Mouse (Mus musculus) small intestine, adult 2 months (tissue): ENCODE measurements around the gene Uba5. TPM values are rescaled to one million over a fixed set of nuclear protein-coding genes. Genes with fewer than 3 reads are reported as not detected.

Source experiments
- H3K27ac ChIP-seq: fragments of 200-500 bp; 2 replicates; pipeline ENCODE4 v1.5.1; 2012; ENCODE audit warnings: low read depth, low read length, control low read depth, inconsistent platforms; ENCODE audit not compliant: insufficient read depth
- H3K27me3 ChIP-seq: fragments of 200-500 bp; 2 replicates; pipeline ENCODE4 v1.6.1; 2012; ENCODE audit warnings: mild to moderate bottlenecking, moderate library complexity, low read length, inconsistent platforms; ENCODE audit not compliant: control insufficient read depth, insufficient read depth
- H3K36me3 ChIP-seq: fragments of 200-500 bp; 2 replicates; pipeline ENCODE4 v1.6.1; 2012; ENCODE audit warnings: mild to moderate bottlenecking, low read length, control low read depth, inconsistent platforms; ENCODE audit not compliant: control insufficient read depth, insufficient read depth
- H3K4me1 ChIP-seq: fragments of 200-500 bp; 2 replicates; pipeline ENCODE4 v1.6.1; 2012; ENCODE audit warnings: low read length, inconsistent platforms, mixed read lengths; ENCODE audit not compliant: control insufficient read depth, insufficient read depth, insufficient read length
- H3K4me3 ChIP-seq: fragments of 200-500 bp; 2 replicates; pipeline ENCODE4 v1.5.1; 2012; ENCODE audit warnings: low read depth, mild to moderate bottlenecking, control low read depth, inconsistent platforms, low read length, moderate library complexity
- CTCF ChIP-seq: fragments of 200-500 bp; IDR thresholded peaks from 2 replicates; pipeline ENCODE4 v1.5.1; 2012; ENCODE audit warnings: low read depth, mild to moderate bottlenecking, control low read depth, inconsistent platforms, low read length, moderate library complexity, mixed read lengths; ENCODE audit not compliant: insufficient replicate concordance, insufficient read length; ENCODE audit errors: extremely low read depth
- POLR2A ChIP-seq: fragments of 200-500 bp; IDR thresholded peaks from 2 replicates; pipeline ENCODE4 v1.6.1; 2012; ENCODE audit warnings: low read depth, mild to moderate bottlenecking, control low read depth, inconsistent platforms, low read length, moderate library complexity
- whole genome bisulfite sequencing: fragments of 180-500 bp; shearing (Covaris S2); methylation state at CpG from one replicate; pipeline ENCODE4 v1.1.7; 2018; 5-methylcytosine and 5-hydroxymethylcytosine counted together
- polyA plus RNA-seq: library from polyadenylated mRNA; depleted of rRNA; stranded (reverse); fragments of >200 nt; gene quantifications from 2 replicates; pipeline ENCODE4 v1.2.3, GENCODE M21; 2012

Gene Uba5
- polyA plus RNA-seq, 1 experiment: 10.6 TPM

DNA sequence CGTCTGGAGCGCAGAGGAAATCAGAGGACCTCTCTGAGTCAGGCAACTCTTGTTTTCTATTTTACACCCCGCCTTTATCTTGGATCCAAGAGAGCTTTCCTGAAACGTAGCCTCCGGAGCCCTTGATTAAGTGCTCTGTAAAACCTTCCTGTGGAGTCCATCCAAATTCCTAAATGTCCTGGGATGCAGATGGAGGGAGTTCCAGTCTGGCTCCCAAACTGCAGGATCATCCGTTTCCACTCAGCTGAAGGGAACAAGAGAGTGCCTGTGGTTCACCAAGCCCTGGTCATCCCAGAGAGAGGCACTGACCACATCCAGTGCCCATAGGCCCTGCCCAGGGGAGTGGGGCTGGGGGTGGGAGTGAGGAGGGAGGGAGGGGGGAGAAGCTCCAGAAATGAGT, 39.4 kb upstream of the Uba5 start:
- Histone ChIP-seq H3K36me3 (peaks cover 24% of the 10 kb centered on the region), H3K4me1 (no peaks in the 10 kb centered on the region), H3K27ac (no peak overlapping the region), H3K27me3 (no peaks in the 10 kb centered on the region), H3K4me3 (no peak overlapping the region)
- TF ChIP-seq CTCF (no peak), POLR2A (no peak)
- 58% methylated on average over 6 of the region's 6 CpGs for WGBS

DNA sequence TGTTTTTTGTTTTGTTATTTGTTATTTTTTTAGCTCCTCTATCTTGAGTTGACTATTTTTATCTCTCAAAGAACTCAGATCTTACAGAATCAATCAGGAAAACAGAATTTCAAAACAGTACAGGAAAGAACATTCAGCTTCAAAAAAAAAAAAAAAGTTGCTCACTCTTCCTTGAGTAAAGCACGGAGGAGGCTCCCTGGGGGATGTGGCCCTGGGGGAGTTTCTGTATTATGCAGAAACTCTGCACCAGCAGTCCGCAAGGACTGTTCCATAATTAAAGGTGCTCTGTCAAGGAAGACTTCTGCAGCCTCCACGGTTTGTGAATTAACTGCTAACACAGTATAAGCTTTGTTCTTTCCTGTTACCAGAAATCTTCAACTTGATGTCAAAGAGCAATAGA, 38.5 kb upstream of the Uba5 start:
- H3K4me1 ChIP-seq: no peaks in the 10 kb centered on the region
- no peak overlapping the region for H3K27ac ChIP-seq
- H3K36me3 ChIP-seq: peaks cover 29% of the 10 kb centered on the region
- no peak for TF ChIP-seq CTCF
- no peak for TF ChIP-seq POLR2A
- H3K4me3 ChIP-seq: no peak overlapping the region
- no peaks in the 10 kb centered on the region for H3K27me3 ChIP-seq
- 73% methylated on average over 3 of the region's 3 CpGs for WGBS

DNA sequence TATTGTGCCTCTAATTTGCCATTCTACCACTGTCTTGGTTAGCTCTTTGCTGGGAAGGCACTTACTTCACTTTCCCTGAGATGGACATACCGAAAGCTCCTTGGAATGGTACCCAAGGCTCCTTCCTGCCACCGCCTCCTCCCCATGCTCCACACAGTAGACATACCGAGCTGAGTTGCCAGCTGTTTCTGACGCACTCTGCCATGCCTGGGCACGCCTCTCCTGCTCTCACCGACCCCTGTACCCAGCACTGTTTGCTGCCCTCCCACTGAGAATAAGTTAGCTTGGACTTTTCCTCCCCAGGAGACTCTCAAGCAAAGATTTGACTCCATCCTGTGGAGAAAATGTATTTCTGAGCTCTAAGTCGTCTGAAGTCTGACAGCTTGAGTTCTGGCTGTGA, 37.9 kb upstream of the Uba5 start:
- peaks cover 27% of the 10 kb centered on the region for H3K36me3 ChIP-seq
- H3K27ac ChIP-seq: no peak overlapping the region
- 67% methylated on average over 7 of the region's 7 CpGs for WGBS
- H3K27me3 ChIP-seq: no peaks in the 10 kb centered on the region
- no peaks in the 10 kb centered on the region for H3K4me1 ChIP-seq
- H3K4me3 ChIP-seq: no peak overlapping the region
- TF ChIP-seq CTCF (no peak), POLR2A (no peak)

DNA sequence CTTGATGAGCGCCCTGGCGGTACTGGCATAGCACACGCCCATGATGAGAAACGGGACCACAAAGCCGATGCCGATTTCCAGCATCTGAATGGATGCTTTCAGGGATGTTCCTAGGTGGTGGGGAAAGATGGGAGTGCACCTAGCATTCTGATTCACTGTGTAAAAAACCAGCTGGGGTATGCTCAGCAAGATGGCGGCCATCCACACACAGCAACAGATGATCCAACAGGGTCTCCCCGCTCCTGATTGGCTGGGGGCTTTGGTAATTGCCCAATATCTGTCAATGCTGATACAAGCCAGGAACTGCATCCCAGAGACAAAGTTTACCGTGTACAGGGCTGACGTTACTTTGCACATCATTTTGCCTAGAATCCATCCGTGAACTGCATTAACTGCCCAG, 36.1 kb upstream of the Uba5 start:
- Histone ChIP-seq H3K4me3 (no peak overlapping the region), H3K36me3 (peaks cover 30% of the 10 kb centered on the region), H3K27ac (no peak overlapping the region), H3K4me1 (no peaks in the 10 kb centered on the region), H3K27me3 (no peaks in the 10 kb centered on the region)
- WGBS: 91% methylated on average over 11 of the region's 11 CpGs
- no peak for TF ChIP-seq POLR2A
- TF ChIP-seq CTCF: no peak

DNA sequence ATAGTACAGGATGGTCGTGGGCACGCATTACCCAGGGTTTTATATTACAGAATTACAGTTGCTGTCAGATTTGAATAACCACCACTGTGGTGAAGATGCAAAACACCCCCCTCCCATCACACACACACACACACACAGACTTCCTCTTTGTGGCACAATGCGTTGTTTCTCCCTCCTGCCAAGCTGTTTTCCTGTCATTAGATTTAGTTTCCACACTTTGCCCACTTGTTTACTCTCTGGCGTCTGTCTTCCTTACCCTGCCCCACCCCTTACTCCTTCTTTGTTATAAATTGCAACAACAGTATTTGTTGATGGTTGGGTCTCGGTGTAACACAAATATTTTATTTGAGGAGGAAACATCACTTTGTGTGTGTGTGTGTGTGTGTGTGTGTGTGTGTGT, 35.3 kb upstream of the Uba5 start:
- TF ChIP-seq CTCF (no peak), POLR2A (no peak)
- Histone ChIP-seq H3K27me3 (no peaks in the 10 kb centered on the region), H3K36me3 (peaks cover 30% of the 10 kb centered on the region), H3K4me3 (no peak overlapping the region), H3K4me1 (no peaks in the 10 kb centered on the region), H3K27ac (no peak overlapping the region)
- WGBS: 59% methylated on average over 5 of the region's 5 CpGs

DNA sequence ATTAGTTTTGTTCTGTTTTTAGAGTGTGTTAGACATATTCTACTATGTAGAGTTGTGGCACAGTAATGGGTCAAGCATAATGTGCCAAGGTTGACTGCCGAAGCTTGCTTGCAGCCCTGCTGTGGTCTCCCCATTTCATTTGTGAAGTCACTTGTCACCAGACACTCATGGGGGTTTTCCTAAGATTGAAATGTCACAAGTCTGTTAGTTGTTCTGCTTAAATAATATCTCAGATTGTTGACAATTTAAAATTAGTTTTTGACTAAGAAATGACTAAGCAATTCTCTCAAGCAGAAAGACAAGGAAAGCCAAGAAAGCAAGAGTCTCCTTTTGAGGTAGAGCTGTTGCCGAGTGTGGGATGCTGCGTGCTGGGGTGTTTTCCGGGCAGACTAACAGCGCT, 30.0 kb upstream of the Uba5 start:
- Histone ChIP-seq H3K27ac (no peak overlapping the region), H3K27me3 (no peaks in the 10 kb centered on the region), H3K4me3 (no peak overlapping the region), H3K4me1 (no peaks in the 10 kb centered on the region), H3K36me3 (peaks cover 34% of the 10 kb centered on the region)
- TF ChIP-seq CTCF (no peak), POLR2A (no peak)
- WGBS: 98% methylated on average over 5 of the region's 5 CpGs

DNA sequence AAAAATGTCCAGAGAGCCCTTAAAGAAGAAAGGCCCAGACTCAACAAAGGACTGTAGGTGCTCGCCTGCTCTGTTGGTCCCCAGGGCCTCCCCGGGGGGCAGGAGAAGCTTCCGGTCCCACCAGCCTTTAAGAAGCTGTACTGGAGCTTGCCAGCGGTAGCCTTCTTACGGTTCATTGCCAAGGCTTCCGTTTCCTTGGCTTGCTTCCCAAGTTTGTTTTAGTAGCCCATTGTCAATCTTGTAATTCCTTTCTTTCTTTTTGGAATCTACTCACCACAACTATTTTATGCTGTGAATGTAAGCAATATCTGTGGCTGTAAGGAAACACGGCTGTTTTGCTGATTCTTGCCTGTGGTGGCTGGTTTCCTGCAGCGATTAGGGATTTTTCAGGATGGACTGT, 25.6 kb upstream of the Uba5 start:
- 68% methylated on average over 8 of the region's 8 CpGs for WGBS
- peaks cover 46% of the 10 kb centered on the region for H3K36me3 ChIP-seq
- no peaks in the 10 kb centered on the region for H3K4me1 ChIP-seq
- TF ChIP-seq CTCF: no peak
- no peak for TF ChIP-seq POLR2A
- H3K27ac ChIP-seq: no peak overlapping the region
- no peak overlapping the region for H3K4me3 ChIP-seq
- H3K27me3 ChIP-seq: no peaks in the 10 kb centered on the region

DNA sequence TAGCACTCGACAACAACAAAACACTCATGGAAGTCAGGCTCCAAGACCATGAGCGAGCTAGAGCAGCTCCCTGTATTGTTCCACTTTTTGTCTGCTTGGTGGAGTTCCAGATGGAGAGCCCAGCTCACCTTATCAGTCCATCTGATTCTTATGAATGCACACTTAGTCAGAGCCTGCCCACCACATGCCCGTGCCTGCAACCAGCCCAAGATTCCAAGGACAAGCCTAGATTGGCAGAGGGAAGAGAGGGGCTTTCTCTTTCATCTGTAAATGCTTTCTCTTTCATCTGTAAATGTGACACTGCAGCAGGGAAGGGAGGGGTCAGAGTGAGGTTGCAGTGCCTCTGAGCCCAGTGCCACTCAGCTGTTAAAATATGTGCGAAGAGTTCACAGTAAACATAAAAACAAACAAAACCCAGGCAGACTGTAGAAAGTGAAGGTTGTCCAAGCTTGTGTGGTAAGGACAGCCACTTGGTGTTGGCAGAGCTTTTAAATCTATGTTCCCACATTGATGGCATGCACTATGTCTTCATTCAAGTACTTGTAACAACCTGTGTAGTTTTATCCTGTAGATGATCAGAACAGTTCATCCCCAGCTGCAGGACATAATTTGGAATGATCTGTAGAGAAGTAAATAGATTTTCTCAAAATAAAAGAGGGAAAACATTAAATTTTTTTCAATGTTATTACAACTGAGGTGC, 22.9 kb upstream of the Uba5 start:
- Histone ChIP-seq H3K36me3 (peaks cover 51% of the 10 kb centered on the region), H3K4me3 (no peak overlapping the region), H3K4me1 (no peaks in the 10 kb centered on the region), H3K27ac (no peak overlapping the region), H3K27me3 (no peaks in the 10 kb centered on the region)
- no peak for TF ChIP-seq POLR2A
- TF ChIP-seq CTCF: no peak
- WGBS: 74% methylated on average over 4 of the region's 4 CpGs
